Mouse (Mus musculus): ENCODE measurements around the gene Gm42674.

DNA sequence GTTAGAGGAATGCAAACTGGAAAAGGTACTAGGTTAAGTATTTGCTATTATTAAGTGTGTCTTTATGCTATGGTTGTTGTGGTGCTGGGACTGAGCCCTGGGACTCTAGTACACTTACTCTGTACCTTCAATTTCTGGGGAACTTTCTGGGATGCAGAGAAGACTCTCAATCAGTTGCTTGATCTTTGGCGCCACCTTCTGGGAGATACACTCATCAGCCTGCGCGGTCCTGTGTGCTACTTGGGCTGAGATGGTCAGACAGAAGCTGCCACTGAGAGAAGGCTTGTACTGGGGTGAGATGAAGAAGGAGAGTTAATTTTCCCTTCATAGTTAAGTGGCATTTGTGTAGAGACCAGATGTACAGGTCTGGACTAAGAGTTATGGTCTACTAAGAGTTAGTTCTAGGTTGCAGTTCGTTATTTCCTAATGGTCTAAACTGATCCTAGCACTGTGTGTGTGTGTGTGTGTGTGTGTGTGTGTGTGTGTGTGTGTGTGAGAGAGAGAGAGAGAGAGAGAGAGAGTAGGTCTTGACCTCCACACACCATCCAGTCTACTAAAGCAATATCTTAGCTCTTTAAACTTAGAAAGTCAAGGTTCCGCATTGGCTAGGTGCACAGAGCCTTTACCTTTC is 51.3 kb downstream of the Gm42674 start:
- TF ChIP-seq CTCF (IDR thresholded peaks at IDR 0.05; ENCODE audit: extremely low read depth, insufficient read depth, insufficient read length, insufficient replicate concordance): peak; percentile 68; the same call in 1 of the 2 replicates
- no peak for TF ChIP-seq POLR2A (IDR thresholded peaks at IDR 0.05; ENCODE audit: low read depth, low read length)
